Mouse (Mus musculus): ENCODE measurements around the gene Slc26a11. TPM values are rescaled to one million over a fixed set of nuclear protein-coding genes. Genes with fewer than 3 reads are reported as not detected.

Slc26a11 gene
- polyA plus RNA-seq, 1 experiment from 2014 or later, result 5.2 TPM

DNA sequence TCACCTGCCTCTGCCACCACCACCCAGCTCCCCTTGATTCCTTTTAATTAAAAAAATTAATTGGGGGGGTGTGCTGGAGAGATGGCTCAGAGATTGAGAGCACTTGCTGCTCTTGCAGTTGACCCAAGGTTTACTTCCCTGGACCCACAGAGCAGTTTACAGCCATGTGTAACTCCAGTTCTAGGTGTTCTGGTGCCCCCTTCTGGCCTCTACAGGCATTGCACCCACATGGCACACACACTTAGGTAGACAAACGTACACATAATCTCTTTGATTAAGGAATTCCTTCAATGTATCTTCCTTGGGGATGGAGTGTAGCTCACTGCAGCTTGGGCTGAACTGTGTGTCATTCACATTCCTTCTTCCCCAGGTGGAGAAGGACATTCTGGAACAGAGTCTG is 30.3 kb upstream of the Slc26a11 start:
- ATAC-seq (ENCODE audit: low read depth), result no peak
- no peaks in the 10 kb centered on the region for H3K27me3 ChIP-seq (ENCODE audit: control insufficient read depth, insufficient read depth, low read length)
- H3K9me3 ChIP-seq (ENCODE audit: control insufficient read depth, low read length), result no peaks in the 10 kb centered on the region
- H3K36me3 ChIP-seq (ENCODE audit: control insufficient read depth, insufficient read depth, low read length), result no peaks in the 10 kb centered on the region
- H3K4me1 ChIP-seq (ENCODE audit: control insufficient read depth, insufficient read depth, low read length), result no peaks in the 10 kb centered on the region
- H3K4me2 ChIP-seq (ENCODE audit: low read depth, low read length), result no peak overlapping the region
- no peak overlapping the region for H3K9ac ChIP-seq (replicated peaks; ENCODE audit: low read depth, low read length)
- H3K27ac ChIP-seq (ENCODE audit: low read depth, low read length), result no peak overlapping the region
- no peak overlapping the region for H3K4me3 ChIP-seq (ENCODE audit: low read depth, low read length)
- 91% methylated on average over 1 of the region's 1 CpGs for WGBS

GRCm38 (mm10) chr11:119330592-119330991 is 24.8 kb upstream of the Slc26a11 start:
- no peak for ATAC-seq (ENCODE audit: low read depth)
- WGBS, result 67% methylated on average over 4 of the region's 4 CpGs

GRCm38 (mm10) chr11:119331970-119332369 is 23.4 kb upstream of the Slc26a11 start:
- Histone ChIP-seq H3K27me3 (ENCODE audit: control insufficient read depth, insufficient read depth, low read length) (no peaks in the 10 kb centered on the region), H3K9ac (replicated peaks; ENCODE audit: low read depth, low read length) (no peak overlapping the region), H3K27ac (ENCODE audit: low read depth, low read length) (no peak overlapping the region), H3K4me1 (ENCODE audit: control insufficient read depth, insufficient read depth, low read length) (no peaks in the 10 kb centered on the region), H3K4me2 (ENCODE audit: low read depth, low read length) (no peak overlapping the region), H3K36me3 (ENCODE audit: control insufficient read depth, insufficient read depth, low read length) (no peaks in the 10 kb centered on the region), H3K4me3 (ENCODE audit: low read depth, low read length) (no peak overlapping the region), H3K9me3 (ENCODE audit: control insufficient read depth, low read length) (no peaks in the 10 kb centered on the region)
- ATAC-seq (ENCODE audit: low read depth), result no peak
- WGBS, result 50% methylated on average over 3 of the region's 3 CpGs

More at GRCm38 (mm10) chr11:119330592-119330991, 24.8 kb upstream of the Slc26a11 start:
- no peak overlapping the region for H3K4me3 ChIP-seq (ENCODE audit: low read depth, low read length)
- H3K9me3 ChIP-seq (ENCODE audit: control insufficient read depth, low read length), result no peaks in the 10 kb centered on the region
- no peaks in the 10 kb centered on the region for H3K27me3 ChIP-seq (ENCODE audit: control insufficient read depth, insufficient read depth, low read length)
- H3K4me2 ChIP-seq (ENCODE audit: low read depth, low read length), result no peak overlapping the region
- no peak overlapping the region for H3K27ac ChIP-seq (ENCODE audit: low read depth, low read length)
- H3K9ac ChIP-seq (replicated peaks; ENCODE audit: low read depth, low read length), result no peak overlapping the region
- H3K4me1 ChIP-seq (ENCODE audit: control insufficient read depth, insufficient read depth, low read length), result no peaks in the 10 kb centered on the region
- no peaks in the 10 kb centered on the region for H3K36me3 ChIP-seq (ENCODE audit: control insufficient read depth, insufficient read depth, low read length)

DNA sequence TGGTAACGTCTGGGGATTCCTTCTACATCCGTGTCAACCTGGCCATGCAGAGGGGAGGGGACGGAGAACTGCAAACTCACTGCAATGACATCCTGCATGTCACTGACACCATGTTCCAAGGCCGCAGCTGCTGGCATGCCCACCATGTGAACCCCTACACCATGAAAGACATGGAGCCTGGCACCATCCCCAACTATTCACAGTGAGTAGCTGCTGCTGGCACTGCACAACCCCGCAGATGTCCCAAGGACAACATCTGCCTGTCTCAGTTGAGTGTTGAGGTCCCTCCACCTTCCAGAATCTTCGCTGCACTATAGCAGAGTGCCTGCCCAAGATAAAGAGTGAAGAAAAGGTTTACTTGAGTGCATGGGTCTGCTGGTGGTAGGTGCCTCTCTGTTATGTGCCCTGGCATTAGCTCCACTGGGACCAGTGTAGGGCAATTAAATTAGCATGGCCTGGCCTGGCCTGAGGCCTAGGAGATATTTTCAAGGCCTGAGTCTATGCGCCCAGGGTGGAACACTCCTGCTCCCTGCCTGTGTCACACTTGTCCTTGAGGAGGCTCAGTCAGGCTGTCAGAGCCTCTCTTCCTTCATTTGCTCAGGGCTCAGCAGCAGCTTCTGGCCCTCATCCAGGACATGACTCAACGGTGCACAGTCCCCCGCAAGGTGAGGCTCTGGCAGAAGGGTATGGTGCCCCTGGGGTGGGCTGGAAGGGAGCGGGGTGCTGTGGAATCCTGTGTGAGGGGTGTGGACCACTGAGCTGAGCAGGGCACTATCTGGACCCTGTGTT is 16.9 kb upstream of the Slc26a11 start:
- ATAC-seq (ENCODE audit: low read depth), result no peak
- WGBS, result 77% methylated on average over 10 of the region's 10 CpGs
- Histone ChIP-seq H3K4me3 (ENCODE audit: low read depth, low read length) (no peak overlapping the region), H3K4me2 (ENCODE audit: low read depth, low read length) (no peak overlapping the region), H3K27me3 (ENCODE audit: control insufficient read depth, insufficient read depth, low read length) (no peaks in the 10 kb centered on the region), H3K36me3 (ENCODE audit: control insufficient read depth, insufficient read depth, low read length) (no peaks in the 10 kb centered on the region), H3K4me1 (ENCODE audit: control insufficient read depth, insufficient read depth, low read length) (no peaks in the 10 kb centered on the region), H3K9me3 (ENCODE audit: control insufficient read depth, low read length) (no peaks in the 10 kb centered on the region), H3K27ac (ENCODE audit: low read depth, low read length) (no peak overlapping the region), H3K9ac (replicated peaks; ENCODE audit: low read depth, low read length) (no peak overlapping the region)

- WGBS, result 47% methylated on average over 5 of the region's 5 CpGs
Observed at GRCm38 (mm10) chr11:119339179-119339578, 16.2 kb upstream of the Slc26a11 start.

DNA sequence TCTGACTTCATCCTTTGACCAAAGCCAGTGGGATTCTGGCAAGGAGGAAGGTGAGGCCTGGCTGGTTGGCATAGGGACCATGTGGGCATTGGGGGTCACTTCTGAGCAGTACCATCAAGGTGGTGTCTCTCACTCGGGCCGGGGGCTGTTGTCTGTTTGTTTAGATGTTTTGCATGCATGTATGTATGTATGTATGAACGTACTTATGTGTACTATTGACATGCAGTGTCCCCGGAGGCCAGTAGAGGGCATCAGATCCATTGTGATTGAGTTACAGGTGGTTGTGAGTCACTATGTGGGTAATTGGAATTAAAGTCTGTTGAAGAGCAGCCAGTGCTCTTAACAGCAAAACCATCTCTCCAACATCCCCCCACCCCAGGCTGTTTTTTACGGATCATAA is 15.7 kb upstream of the Slc26a11 start:
- H3K4me1 ChIP-seq (ENCODE audit: control insufficient read depth, insufficient read depth, low read length), result no peaks in the 10 kb centered on the region
- no peaks in the 10 kb centered on the region for H3K36me3 ChIP-seq (ENCODE audit: control insufficient read depth, insufficient read depth, low read length)
- H3K4me2 ChIP-seq (ENCODE audit: low read depth, low read length), result no peak overlapping the region
- no peak for ATAC-seq (ENCODE audit: low read depth)
- H3K27ac ChIP-seq (ENCODE audit: low read depth, low read length), result no peak overlapping the region
- H3K9ac ChIP-seq (replicated peaks; ENCODE audit: low read depth, low read length), result no peak overlapping the region
- no peaks in the 10 kb centered on the region for H3K9me3 ChIP-seq (ENCODE audit: control insufficient read depth, low read length)
- 5% methylated on average over 5 of the region's 5 CpGs for WGBS
- no peak overlapping the region for H3K4me3 ChIP-seq (ENCODE audit: low read depth, low read length)
- H3K27me3 ChIP-seq (ENCODE audit: control insufficient read depth, insufficient read depth, low read length), result no peaks in the 10 kb centered on the region

More at GRCm38 (mm10) chr11:119339179-119339578, 16.2 kb upstream of the Slc26a11 start:
- H3K36me3 ChIP-seq (ENCODE audit: control insufficient read depth, insufficient read depth, low read length), result no peaks in the 10 kb centered on the region
- H3K9me3 ChIP-seq (ENCODE audit: control insufficient read depth, low read length), result no peaks in the 10 kb centered on the region
- no peaks in the 10 kb centered on the region for H3K27me3 ChIP-seq (ENCODE audit: control insufficient read depth, insufficient read depth, low read length)
- H3K4me2 ChIP-seq (ENCODE audit: low read depth, low read length), result no peak overlapping the region
- no peak for ATAC-seq (ENCODE audit: low read depth)
- no peak overlapping the region for H3K27ac ChIP-seq (ENCODE audit: low read depth, low read length)
- no peak overlapping the region for H3K4me3 ChIP-seq (ENCODE audit: low read depth, low read length)
- no peaks in the 10 kb centered on the region for H3K4me1 ChIP-seq (ENCODE audit: control insufficient read depth, insufficient read depth, low read length)
- H3K9ac ChIP-seq (replicated peaks; ENCODE audit: low read depth, low read length), result no peak overlapping the region

DNA sequence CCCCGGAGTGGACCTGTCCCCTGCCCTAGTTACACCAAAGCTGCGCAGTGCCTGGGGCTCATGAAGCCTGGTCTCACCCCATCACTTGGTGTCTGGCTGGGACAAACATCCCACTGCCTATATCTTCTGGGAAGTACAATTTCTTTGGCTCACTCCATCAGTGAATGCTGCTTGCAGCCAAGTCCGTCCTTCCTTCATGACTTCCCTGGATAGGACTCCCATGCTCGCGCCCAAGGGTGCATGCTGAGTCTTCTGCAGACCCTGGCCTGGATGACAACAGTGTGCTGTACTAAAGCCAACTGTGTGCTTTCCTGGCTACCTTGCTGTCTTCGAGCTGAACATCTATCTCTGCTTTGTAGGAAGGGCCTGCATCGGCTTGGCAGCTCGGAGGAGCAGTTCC is 11.2 kb upstream of the Slc26a11 start:
- H3K9me3 ChIP-seq (ENCODE audit: control insufficient read depth, low read length), result no peaks in the 10 kb centered on the region
- no peak overlapping the region for H3K27ac ChIP-seq (ENCODE audit: low read depth, low read length)
- H3K9ac ChIP-seq (replicated peaks; ENCODE audit: low read depth, low read length), result no peak overlapping the region
- no peak for ATAC-seq (ENCODE audit: low read depth)
- no peaks in the 10 kb centered on the region for H3K4me1 ChIP-seq (ENCODE audit: control insufficient read depth, insufficient read depth, low read length)
- H3K4me3 ChIP-seq (ENCODE audit: low read depth, low read length), result no peak overlapping the region
- no peaks in the 10 kb centered on the region for H3K36me3 ChIP-seq (ENCODE audit: control insufficient read depth, insufficient read depth, low read length)
- 86% methylated on average over 8 of the region's 8 CpGs for WGBS
- H3K4me2 ChIP-seq (ENCODE audit: low read depth, low read length), result no peak overlapping the region
- no peaks in the 10 kb centered on the region for H3K27me3 ChIP-seq (ENCODE audit: control insufficient read depth, insufficient read depth, low read length)

DNA sequence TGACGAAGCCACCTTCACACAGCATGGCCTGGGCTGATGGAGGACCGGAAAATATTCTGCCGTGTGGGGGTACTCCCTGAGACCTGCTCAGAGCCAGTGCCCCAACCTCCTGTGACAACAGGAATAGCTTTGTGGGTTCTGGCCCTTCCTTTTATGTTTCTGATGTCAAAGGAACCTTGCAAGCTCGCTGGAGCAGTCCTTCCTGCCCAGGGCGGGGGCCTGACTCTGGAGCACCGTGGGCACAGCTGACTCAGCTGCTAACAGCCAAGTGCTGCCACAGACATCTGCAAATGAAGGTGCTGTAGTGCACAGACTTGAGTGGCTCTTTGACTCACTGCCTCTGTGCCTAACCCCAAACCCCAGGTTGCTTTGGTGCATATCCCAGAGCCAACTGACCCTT is 10.5 kb upstream of the Slc26a11 start:
- WGBS, result 71% methylated on average over 6 of the region's 6 CpGs
- Histone ChIP-seq H3K4me2 (ENCODE audit: low read depth, low read length) (no peak overlapping the region), H3K27me3 (ENCODE audit: control insufficient read depth, insufficient read depth, low read length) (no peaks in the 10 kb centered on the region), H3K9ac (replicated peaks; ENCODE audit: low read depth, low read length) (no peak overlapping the region), H3K36me3 (ENCODE audit: control insufficient read depth, insufficient read depth, low read length) (no peaks in the 10 kb centered on the region), H3K4me1 (ENCODE audit: control insufficient read depth, insufficient read depth, low read length) (no peaks in the 10 kb centered on the region), H3K9me3 (ENCODE audit: control insufficient read depth, low read length) (no peaks in the 10 kb centered on the region), H3K27ac (ENCODE audit: low read depth, low read length) (no peak overlapping the region), H3K4me3 (ENCODE audit: low read depth, low read length) (no peak overlapping the region)
- no peak for ATAC-seq (ENCODE audit: low read depth)

GRCm38 (mm10) chr11:119347125-119347524 is 8.2 kb upstream of the Slc26a11 start:
- Histone ChIP-seq H3K4me3 (ENCODE audit: low read depth, low read length) (no peak overlapping the region), H3K4me2 (ENCODE audit: low read depth, low read length) (no peak overlapping the region), H3K27ac (ENCODE audit: low read depth, low read length) (no peak overlapping the region), H3K4me1 (ENCODE audit: control insufficient read depth, insufficient read depth, low read length) (no peaks in the 10 kb centered on the region), H3K27me3 (ENCODE audit: control insufficient read depth, insufficient read depth, low read length) (no peaks in the 10 kb centered on the region), H3K9me3 (ENCODE audit: control insufficient read depth, low read length) (no peaks in the 10 kb centered on the region), H3K36me3 (ENCODE audit: control insufficient read depth, insufficient read depth, low read length) (no peaks in the 10 kb centered on the region), H3K9ac (replicated peaks; ENCODE audit: low read depth, low read length) (no peak overlapping the region)
- ATAC-seq (ENCODE audit: low read depth), result no peak
- WGBS, result 93% methylated on average over 4 of the region's 4 CpGs

Data from neural tube, embryonic 14.5 days (tissue).